Mouse (Mus musculus): ENCODE measurements around the gene Cpeb4.

GRCm38 (mm10) chr11:31984786-31985185, 112.8 kb downstream of the Cpeb4 start:
- no peak for TF ChIP-seq CTCF (IDR thresholded peaks at IDR 0.05; ENCODE audit: borderline replicate concordance, extremely low read depth, insufficient read depth, insufficient read length)
- TF ChIP-seq POLR2A (IDR thresholded peaks at IDR 0.05; ENCODE audit: borderline replicate concordance, extremely low read depth, insufficient read depth, insufficient read length, poor library complexity, severe bottlenecking) = no peak
